Mouse (Mus musculus) lung, embryonic 15.5 days (tissue): ENCODE measurements around the gene Tmem44. TPM values are rescaled to one million over a fixed set of nuclear protein-coding genes. Genes with fewer than 3 reads are reported as not detected.

Experiments used
- ATAC-seq: fragments of 200-750 bp; cut with Nextera tagmentation; 2 replicates; pipeline ENCODE4 v1.8.0; 2017; ENCODE audit warnings: moderate number of reproducible peaks, borderline replicate concordance; ENCODE audit not compliant: low FRiP score, low TSS enrichment; ENCODE audit errors: extremely low read depth
- H3K27ac ChIP-seq: fragments of 300-500 bp; sonication (generic); 2 replicates; pipeline ENCODE4 v1.5.1; 2015; ENCODE audit warnings: moderate library complexity, mild to moderate bottlenecking, inconsistent platforms
- H3K27me3 ChIP-seq: fragments of 300-500 bp; sonication (generic); 2 replicates; pipeline ENCODE4 v1.6.1; 2015; ENCODE audit warnings: inconsistent platforms
- H3K36me3 ChIP-seq: fragments of 300-500 bp; sonication (generic); 2 replicates; pipeline ENCODE4 v1.6.1; 2015; ENCODE audit warnings: inconsistent platforms
- H3K4me1 ChIP-seq: fragments of 300-500 bp; sonication (generic); 2 replicates; pipeline ENCODE4 v1.6.1; 2015; ENCODE audit warnings: inconsistent platforms
- H3K4me2 ChIP-seq: fragments of 300-500 bp; sonication (generic); 2 replicates; pipeline ENCODE4 v1.6.1; 2015; ENCODE audit warnings: inconsistent platforms, mild to moderate bottlenecking, moderate library complexity
- H3K4me3 ChIP-seq: fragments of 300-500 bp; sonication (generic); 2 replicates; pipeline ENCODE4 v1.5.1; 2015; ENCODE audit warnings: mild to moderate bottlenecking, inconsistent platforms
- H3K9ac ChIP-seq: fragments of 300-500 bp; sonication (generic); 2 replicates; pipeline ENCODE4 v1.6.1; 2015; ENCODE audit warnings: inconsistent platforms
- H3K9me3 ChIP-seq: fragments of 300-500 bp; sonication (generic); 2 replicates; pipeline ENCODE4 v1.6.1; 2016; ENCODE audit warnings: inconsistent platforms
- WGBS: fragments of 180-500 bp; shearing (Covaris S2); methylation state at CpG from one replicate; pipeline ENCODE4 v1.1.7; 2015; 5-methylcytosine and 5-hydroxymethylcytosine counted together
- polyA plus RNA-seq: library from polyadenylated mRNA; unstranded; fragments of >200 nt; fragmentation: Nextera tagmentation; extraction: Ambion mirVana; gene quantifications from 2 replicates; pipeline ENCODE4 v1.2.1, GENCODE M21; 2015

The Tmem44 gene
- polyA plus RNA-seq, 1 experiment from 2014 or later: 26.4 TPM

DNA sequence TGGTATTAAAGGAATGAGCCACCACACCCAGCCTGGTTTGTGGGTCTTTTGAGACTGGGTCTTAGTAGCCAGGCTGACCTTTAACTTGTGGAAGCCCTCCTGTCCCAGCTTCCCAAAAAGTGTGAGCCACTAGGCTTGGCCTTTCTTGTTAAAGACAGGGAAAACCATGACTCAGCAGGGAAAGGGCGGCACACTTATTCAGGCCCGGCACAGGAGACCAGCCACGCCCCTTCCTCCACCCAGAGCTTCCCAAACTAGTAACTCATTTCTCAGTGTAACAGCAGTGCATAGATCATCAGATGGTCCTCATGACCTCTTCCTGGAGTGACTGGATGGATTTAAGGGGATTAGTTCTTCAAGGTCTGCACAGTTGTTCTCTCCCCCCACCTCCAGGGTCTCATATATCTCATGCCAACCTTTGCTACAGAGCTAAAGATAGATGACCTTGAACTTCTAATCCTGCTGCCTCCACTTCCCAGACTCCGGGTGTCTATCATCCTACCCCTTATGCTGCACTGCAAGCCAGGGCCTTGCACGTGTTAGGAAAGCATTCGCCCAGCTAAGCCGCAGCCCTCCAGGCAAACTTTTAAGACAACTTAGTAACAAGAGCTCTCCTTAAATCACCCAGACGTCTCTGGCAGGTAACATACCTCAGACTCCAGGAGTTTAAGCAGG is 38.1 kb downstream of the Tmem44 start:
- WGBS: 46% methylated on average over 8 of the region's 8 CpGs
- peak overlapping the region; percentile 56; the same call in 1 of the 2 replicates for H3K27ac ChIP-seq
- H3K4me2 ChIP-seq: no peak overlapping the region
- no peak overlapping the region for H3K4me3 ChIP-seq
- no peaks in the 10 kb centered on the region for H3K36me3 ChIP-seq
- no peak for ATAC-seq
- H3K4me1 ChIP-seq: peaks cover 35% of the 10 kb centered on the region
- no peaks in the 10 kb centered on the region for H3K27me3 ChIP-seq
- H3K9me3 ChIP-seq: no peaks in the 10 kb centered on the region
- no peak overlapping the region for H3K9ac ChIP-seq

- Histone ChIP-seq H3K9ac (peak overlapping the region; percentile 68; the same call in 1 of the 2 replicates), H3K27ac (no peak overlapping the region), H3K4me3 (peak overlapping the region; percentile 64), H3K4me2 (peak overlapping the region; percentile 68), H3K36me3 (no peaks in the 10 kb centered on the region), H3K27me3 (no peaks in the 10 kb centered on the region), H3K4me1 (peaks cover 35% of the 10 kb centered on the region), H3K9me3 (no peaks in the 10 kb centered on the region)
- no peak for ATAC-seq
- 77% methylated on average over 13 of the region's 13 CpGs for WGBS
Observed at GRCm38 (mm10) chr16:30511563-30512340, 38.9 kb downstream of the Tmem44 start.

- H3K9me3 ChIP-seq: no peaks in the 10 kb centered on the region
Observed at GRCm38 (mm10) chr16:30510504-30511451, 39.9 kb downstream of the Tmem44 start.

DNA sequence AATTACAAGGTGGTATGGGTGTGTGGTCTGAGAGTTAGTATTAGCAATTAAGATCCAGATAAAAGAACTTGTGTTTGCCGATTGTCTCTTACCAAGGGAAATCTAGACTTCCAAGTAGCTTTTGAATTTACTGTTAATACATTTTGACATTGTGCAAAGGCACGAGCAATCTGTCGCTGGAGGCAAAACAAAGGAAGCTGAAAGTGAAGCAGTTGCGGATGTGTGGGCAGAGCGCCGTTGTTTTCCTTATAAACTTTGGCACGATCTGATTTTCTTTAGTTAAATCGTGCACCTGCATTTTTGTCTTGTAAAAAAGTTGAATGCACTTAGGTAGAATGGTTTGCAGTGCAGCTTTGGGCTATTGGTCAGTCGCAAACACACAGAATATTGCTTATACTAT is 40.6 kb downstream of the Tmem44 start:
- H3K9ac ChIP-seq: peak overlapping the region; percentile 68
- 39% methylated on average over 9 of the region's 9 CpGs for WGBS
- no peaks in the 10 kb centered on the region for H3K36me3 ChIP-seq
- H3K27ac ChIP-seq: peak overlapping the region; percentile 84; the same call in 1 of the 2 replicates
- H3K9me3 ChIP-seq: no peaks in the 10 kb centered on the region
- peak overlapping the region; percentile 64 for H3K4me3 ChIP-seq
- peaks cover 35% of the 10 kb centered on the region for H3K4me1 ChIP-seq
- peak overlapping the region; percentile 68 for H3K4me2 ChIP-seq
- no peak for ATAC-seq
- no peaks in the 10 kb centered on the region for H3K27me3 ChIP-seq

More at GRCm38 (mm10) chr16:30510504-30511451, 39.9 kb downstream of the Tmem44 start:
- Histone ChIP-seq H3K27ac (peak overlapping the region; percentile 84), H3K9ac (peak overlapping the region; percentile 68), H3K4me3 (peak overlapping the region; percentile 64), H3K36me3 (no peaks in the 10 kb centered on the region), H3K27me3 (no peaks in the 10 kb centered on the region), H3K4me2 (peak overlapping the region; percentile 68), H3K4me1 (peaks cover 35% of the 10 kb centered on the region)
- WGBS: 4% methylated on average over 44 of the region's 44 CpGs
- peak; percentile 87 for ATAC-seq

- H3K4me2 ChIP-seq: no peak overlapping the region
Observed at GRCm38 (mm10) chr16:30509340-30509739, 41.3 kb downstream of the Tmem44 start.

DNA sequence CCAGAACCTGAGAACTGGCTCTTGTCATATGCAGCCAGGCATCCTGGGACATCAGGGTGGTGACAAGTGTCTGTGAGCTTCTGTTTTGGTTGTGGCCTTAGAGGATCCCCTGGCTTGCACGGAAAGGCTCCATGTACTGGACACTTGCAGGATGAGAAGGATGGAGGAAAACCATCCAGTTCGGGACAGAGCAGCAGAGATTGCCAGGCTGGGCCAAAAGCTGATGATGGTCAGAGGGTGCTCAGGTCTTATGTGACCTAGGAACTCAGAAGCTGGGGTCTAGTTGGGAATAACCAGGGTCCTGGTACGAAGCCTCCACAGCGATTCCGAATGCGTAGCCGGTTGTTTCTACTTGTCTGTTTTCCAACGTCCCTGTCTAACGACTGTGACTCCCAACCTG is 41.9 kb downstream of the Tmem44 start:
- 92% methylated on average over 9 of the region's 9 CpGs for WGBS
- Histone ChIP-seq H3K36me3 (no peaks in the 10 kb centered on the region), H3K4me1 (peaks cover 34% of the 10 kb centered on the region), H3K4me3 (no peak overlapping the region), H3K27ac (no peak overlapping the region), H3K9ac (no peak overlapping the region), H3K4me2 (no peak overlapping the region), H3K9me3 (no peaks in the 10 kb centered on the region), H3K27me3 (no peaks in the 10 kb centered on the region)
- no peak for ATAC-seq

More at GRCm38 (mm10) chr16:30509340-30509739, 41.3 kb downstream of the Tmem44 start:
- Histone ChIP-seq H3K27me3 (no peaks in the 10 kb centered on the region), H3K9me3 (no peaks in the 10 kb centered on the region), H3K4me3 (no peak overlapping the region), H3K9ac (no peak overlapping the region), H3K27ac (no peak overlapping the region), H3K36me3 (no peaks in the 10 kb centered on the region), H3K4me1 (peaks cover 35% of the 10 kb centered on the region)
- WGBS: 86% methylated on average over 12 of the region's 12 CpGs
- no peak for ATAC-seq

GRCm38 (mm10) chr16:30507120-30507519 is 43.5 kb downstream of the Tmem44 start:
- no peak overlapping the region for H3K27ac ChIP-seq
- H3K4me1 ChIP-seq: peaks cover 26% of the 10 kb centered on the region
- no peaks in the 10 kb centered on the region for H3K9me3 ChIP-seq
- no peaks in the 10 kb centered on the region for H3K27me3 ChIP-seq
- no peaks in the 10 kb centered on the region for H3K36me3 ChIP-seq
- 33% methylated on average over 10 of the region's 10 CpGs for WGBS
- H3K9ac ChIP-seq: no peak overlapping the region
- no peak for ATAC-seq
- no peak overlapping the region for H3K4me2 ChIP-seq
- no peak overlapping the region for H3K4me3 ChIP-seq

DNA sequence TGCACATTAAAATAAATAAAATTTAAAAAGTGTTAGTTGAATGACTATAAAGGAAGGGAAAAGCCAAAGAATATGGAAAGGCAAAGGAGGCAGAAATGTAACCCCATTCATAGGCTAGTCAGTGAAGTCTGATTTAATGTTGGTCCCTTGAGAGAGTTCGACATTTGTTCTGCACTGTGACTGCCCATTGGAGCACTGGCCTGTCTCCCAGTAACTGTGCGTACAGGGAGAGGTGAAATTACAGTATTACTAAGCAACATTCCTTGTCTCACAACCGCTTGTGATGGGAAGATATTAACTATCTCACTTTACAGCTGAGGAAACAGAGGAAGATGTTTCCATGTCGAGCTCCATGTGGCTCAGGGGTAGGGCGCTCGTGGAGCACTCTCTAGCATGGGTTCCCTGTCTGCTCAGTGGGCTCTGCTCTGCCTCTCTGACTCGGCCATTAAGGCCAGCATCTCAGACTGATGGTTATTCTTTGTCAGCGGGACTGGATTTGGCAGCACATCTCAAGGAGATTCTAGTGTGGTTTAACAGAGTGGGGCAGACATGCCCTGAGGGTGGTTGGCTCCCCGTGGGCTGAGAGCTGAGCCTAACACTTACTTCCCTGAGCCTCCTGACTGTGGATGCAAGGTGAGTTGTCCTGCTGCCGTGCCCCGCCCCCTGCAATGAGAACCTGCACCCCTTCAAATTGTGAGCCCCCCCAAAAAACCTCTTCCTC is 45.2 kb downstream of the Tmem44 start:
- peaks cover 26% of the 10 kb centered on the region for H3K4me1 ChIP-seq
- H3K9ac ChIP-seq: no peak overlapping the region
- no peaks in the 10 kb centered on the region for H3K36me3 ChIP-seq
- no peak overlapping the region for H3K4me3 ChIP-seq
- WGBS: 76% methylated on average over 11 of the region's 11 CpGs
- H3K4me2 ChIP-seq: no peak overlapping the region
- H3K27me3 ChIP-seq: no peaks in the 10 kb centered on the region
- no peak overlapping the region for H3K27ac ChIP-seq
- no peak for ATAC-seq
- no peaks in the 10 kb centered on the region for H3K9me3 ChIP-seq

GRCm38 (mm10) chr16:30504856-30505255 is 45.8 kb downstream of the Tmem44 start:
- H3K4me1 ChIP-seq: peaks cover 21% of the 10 kb centered on the region
- no peak overlapping the region for H3K4me3 ChIP-seq

GRCm38 (mm10) chr16:30503958-30504357 is 46.7 kb downstream of the Tmem44 start:
- Histone ChIP-seq H3K27ac (no peak overlapping the region), H3K9me3 (no peaks in the 10 kb centered on the region), H3K4me1 (peaks cover 27% of the 10 kb centered on the region), H3K4me2 (no peak overlapping the region), H3K27me3 (no peaks in the 10 kb centered on the region), H3K4me3 (no peak overlapping the region), H3K36me3 (no peaks in the 10 kb centered on the region), H3K9ac (no peak overlapping the region)
- no peak for ATAC-seq
- WGBS: 14% methylated on average over 15 of the region's 15 CpGs

More at GRCm38 (mm10) chr16:30504856-30505255, 45.8 kb downstream of the Tmem44 start:
- 80% methylated on average over 4 of the region's 4 CpGs for WGBS
- Histone ChIP-seq H3K36me3 (no peaks in the 10 kb centered on the region), H3K4me2 (no peak overlapping the region), H3K9me3 (no peaks in the 10 kb centered on the region), H3K27me3 (no peaks in the 10 kb centered on the region), H3K27ac (no peak overlapping the region), H3K9ac (no peak overlapping the region)
- ATAC-seq: no peak
